Mouse (Mus musculus): ENCODE data around the gene Stra8. TPM values are rescaled to one million over a fixed set of nuclear protein-coding genes. Genes with fewer than 3 reads are reported as not detected.
A peak's percentile ranks its signal among the peaks of the same experiment; 100 is the strongest.

Stra8 gene
- total RNA-seq, 2 experiments from 2014 or later, result not detected

GRCm38 (mm10) chr6:34902578-34902977 lies 17.4 kb upstream of the Stra8 start:
- DNase-seq (ENCODE audit: low spot score in 2 of 2), result no peak

- DNase-seq (ENCODE audit: low spot score in 2 of 2), result no peak
These were observed 16.5 kb upstream of the Stra8 start for GRCm38 (mm10) chr6:34903441-34903840.

DNA sequence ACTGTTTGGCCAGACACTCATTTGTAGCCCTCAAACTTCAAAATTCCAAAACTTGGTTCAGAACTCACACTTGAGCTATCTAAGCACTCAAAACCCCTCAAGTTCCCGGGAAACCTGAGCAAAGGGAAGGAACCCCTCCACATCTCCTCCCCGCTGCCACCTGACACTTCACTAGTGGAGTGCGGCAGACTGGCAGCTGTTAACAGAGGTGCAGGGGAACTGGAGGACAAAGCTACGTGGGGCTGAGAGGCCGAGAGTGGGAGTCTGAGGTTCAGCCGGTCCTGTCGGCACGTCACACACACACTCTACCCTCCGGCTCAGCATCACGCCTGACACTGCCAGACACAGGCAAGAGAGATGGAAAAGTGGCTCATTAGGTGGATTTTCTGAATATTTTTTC lies 16.1 kb upstream of the Stra8 start:
- no peak for DNase-seq (ENCODE audit: low spot score in 2 of 2)

GRCm38 (mm10) chr6:34904361-34904760 lies 15.6 kb upstream of the Stra8 start:
- DNase-seq (ENCODE audit: low spot score in 2 of 2), result no peak

DNA sequence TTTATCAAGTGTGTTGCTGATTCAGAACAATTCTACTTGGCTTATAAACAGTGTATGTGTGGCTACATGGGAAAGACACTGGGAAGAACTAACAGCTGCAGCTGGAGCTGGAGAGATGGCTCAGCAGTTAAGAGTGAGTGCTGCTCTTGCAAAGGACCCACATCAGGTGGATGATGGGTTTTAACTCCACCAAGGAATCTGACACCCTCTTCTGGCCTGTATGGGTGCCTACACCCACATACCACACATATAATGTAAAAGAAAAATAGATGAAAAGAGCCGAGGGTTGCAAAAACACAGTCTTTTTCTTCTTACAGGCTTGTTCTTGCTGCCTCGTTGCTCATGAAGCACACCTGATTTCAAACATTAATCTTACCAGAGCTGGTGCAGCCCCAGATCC lies 13.8 kb upstream of the Stra8 start:
- no peak for DNase-seq (ENCODE audit: low spot score in 2 of 2)

GRCm38 (mm10) chr6:34906661-34907060 lies 13.3 kb upstream of the Stra8 start:
- no peak for DNase-seq (ENCODE audit: low spot score in 2 of 2)

DNA sequence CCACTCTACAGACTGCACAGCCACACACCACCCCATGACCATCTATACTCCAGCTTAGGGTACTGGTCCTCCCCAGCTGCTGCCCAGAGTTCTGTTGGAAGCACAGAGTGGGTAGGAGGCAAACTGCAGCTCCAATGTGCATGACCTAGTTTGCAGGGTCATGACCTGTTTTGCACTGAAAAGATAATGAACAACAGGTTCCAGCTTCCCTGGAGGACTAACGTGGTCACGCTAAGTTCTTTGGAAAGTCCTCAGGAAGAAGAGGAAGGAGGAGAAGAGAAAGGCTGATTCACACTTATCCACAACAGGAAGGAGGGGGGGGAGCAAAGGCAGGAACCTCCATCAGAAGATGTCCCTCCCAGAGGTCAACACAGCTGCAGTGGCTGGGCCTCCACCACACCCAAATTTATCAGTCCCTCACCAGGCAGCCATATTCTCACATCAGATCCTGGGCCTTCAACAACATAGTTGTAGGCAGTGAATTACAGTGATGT lies 12.8 kb upstream of the Stra8 start:
- DNase-seq (ENCODE audit: low spot score in 2 of 2), result no peak

- DNase-seq (ENCODE audit: low spot score in 2 of 2), result no peak
These were observed 12.2 kb upstream of the Stra8 start for GRCm38 (mm10) chr6:34907696-34908260.

DNA sequence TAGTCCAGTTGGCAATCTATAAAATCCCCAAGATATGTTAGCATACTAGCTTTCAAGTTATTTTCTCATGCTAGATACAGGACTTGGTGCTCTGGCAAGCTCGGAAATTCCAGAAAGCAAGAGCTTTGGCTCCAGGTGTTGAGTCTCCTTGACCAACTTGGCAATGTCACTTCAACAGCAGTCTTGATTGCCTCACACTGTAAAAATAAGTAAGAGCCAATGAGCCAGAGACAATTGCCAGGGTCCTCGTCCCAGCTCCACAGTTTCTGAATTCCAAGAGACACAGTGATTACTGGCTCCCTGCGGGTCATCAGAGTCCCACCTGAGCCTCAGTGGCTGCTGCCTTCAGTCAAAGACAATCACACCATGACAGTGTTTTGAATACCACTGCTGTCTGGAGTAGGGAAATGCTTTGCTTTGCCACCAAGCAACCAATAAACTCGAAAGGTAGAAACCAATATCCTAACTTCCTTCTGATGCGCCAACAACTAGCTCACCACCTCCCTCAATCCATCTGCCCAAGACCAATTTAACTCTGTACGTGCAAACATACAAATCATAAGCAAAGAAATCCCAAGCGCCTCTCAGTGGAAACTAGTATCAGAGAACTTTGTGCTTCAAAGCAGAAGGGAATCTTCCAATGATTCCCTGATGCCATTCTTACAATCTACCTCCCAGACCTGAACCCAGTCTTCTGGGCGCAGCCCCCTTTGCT lies 10.2 kb upstream of the Stra8 start:
- DNase-seq (ENCODE audit: low spot score in 2 of 2), result no peak

GRCm38 (mm10) chr6:34910371-34911219 lies 9.4 kb upstream of the Stra8 start, which contains the start of gene Wdr91:
Gene Wdr91, minus strand, starts transcription at chr6:34910876.
- peak; percentile 94 to 95 for DNase-seq (ENCODE audit: low spot score in 2 of 2)

GRCm38 (mm10) chr6:34913341-34914040 lies 6.5 kb upstream of the Stra8 start:
- no peak for DNase-seq (ENCODE audit: low spot score in 2 of 2)

GRCm38 (mm10) chr6:34914462-34914861 lies 5.5 kb upstream of the Stra8 start:
- no peak for DNase-seq (ENCODE audit: low spot score in 2 of 2)

DNA sequence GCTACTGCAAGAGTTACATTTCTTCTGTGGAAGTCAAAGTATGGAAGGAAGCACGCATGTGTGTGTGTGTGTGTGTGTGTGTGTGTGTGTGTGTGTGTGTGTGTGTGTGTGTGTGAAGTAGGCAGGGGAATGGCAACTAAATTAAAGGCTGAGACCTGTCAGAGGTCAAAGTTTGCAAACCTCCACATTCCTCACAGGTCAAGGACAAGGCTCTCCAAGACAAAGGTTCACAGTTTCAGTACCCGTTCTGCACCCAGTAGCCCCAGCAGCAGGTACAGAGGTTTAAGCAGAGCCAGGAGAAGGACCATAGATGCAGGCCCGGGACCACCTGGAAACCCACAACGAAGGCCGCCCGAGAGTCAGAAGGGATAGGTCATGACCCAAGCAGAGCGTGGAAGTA lies 817 bp upstream of the Stra8 start:
- DNase-seq (ENCODE audit: low spot score in 2 of 2), result no peak

GRCm38 (mm10) chr6:34920631-34921030 lies 668 bp downstream of the Stra8 start:
- DNase-seq (ENCODE audit: low spot score in 2 of 2), result no peak

DNA sequence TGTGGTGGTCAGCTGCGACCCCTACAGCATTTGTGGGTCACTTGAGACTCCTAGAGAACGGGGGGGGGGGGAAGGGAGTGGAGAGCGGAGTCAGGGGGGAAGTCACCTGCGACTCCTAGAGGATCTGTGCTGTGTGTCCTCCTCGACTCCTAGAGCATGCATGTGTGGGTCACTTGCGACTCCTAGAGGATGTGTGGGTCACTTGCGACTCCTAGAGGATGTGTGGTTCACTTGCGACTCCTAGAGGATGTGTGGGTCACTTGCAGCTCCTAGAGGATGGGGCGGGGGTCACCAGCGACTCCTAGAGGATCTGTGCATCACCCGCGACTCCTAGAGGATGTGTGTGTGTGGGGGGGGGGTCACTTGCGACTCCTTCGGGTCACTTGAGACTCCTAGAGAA lies 2.0 kb downstream of the Stra8 start:
- peak in 1 of 2 experiments; percentile 22 for DNase-seq (ENCODE audit: low spot score in 2 of 2)

DNA sequence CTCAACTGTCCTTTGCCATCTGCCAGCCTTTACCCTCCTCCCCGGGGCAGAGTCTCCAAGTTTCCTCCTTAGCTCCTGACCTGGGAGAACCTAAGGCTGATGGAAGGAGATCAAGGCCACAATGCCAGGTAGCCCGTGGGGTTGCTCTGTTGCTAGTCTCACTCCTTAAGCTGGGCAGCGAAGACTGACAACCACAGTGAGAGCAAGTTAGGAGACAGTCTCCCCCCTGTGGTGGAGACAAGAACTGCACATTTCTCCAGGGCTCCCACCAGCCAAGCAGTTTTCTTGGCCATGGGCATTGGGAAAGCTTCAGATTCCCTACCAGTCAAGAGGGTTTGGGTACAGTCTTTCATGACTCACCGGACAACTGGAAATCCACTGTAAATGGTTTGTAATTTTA lies 7.2 kb downstream of the Stra8 start:
- peak; percentile 65 to 74 for DNase-seq (ENCODE audit: low spot score in 2 of 2)

DNA sequence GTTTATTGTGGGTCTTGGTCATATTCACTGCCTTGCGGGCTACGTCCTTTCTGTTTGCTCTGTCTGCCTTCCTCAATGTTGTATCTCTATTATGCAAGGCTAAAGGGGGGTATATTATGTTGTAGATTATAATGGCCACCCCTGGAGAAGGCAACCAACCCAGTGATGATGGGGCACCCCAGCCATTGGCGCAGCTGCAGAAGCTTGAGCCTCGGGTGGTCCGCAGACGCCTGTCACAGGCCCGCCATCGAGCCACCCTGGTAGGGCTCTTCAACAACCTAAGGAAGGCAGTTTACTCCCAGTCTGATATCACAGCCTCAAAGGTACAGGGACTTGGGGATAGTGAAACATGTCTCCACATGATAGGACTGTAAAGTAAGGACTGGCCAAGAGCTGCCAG lies 7.6 kb downstream of the Stra8 start:
- no peak for DNase-seq (ENCODE audit: low spot score in 2 of 2)

DNA sequence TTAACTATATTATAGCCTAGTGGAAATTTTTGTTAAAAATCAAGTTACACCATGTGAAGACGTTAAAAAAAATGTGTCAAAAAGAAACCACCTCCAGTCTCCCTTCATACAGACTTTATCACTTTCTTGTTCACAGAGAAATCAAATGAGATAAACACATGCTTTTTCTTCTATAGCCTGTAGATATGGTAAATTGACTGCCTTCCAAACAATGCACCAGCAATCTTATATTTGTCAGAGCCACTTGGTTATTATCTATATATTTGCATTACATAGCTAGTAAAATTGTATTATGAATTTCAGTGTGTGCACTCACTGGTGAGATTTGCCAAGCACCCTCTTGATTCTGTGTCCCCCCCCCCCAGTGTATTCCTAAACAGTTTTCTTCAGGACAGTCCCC lies 12.7 kb downstream of the Stra8 start:
- no peak for DNase-seq (ENCODE audit: low spot score in 2 of 2)

- DNase-seq (ENCODE audit: low spot score in 2 of 2), result no peak
These were observed 16.8 kb downstream of the Stra8 start for GRCm38 (mm10) chr6:34936743-34937142.

DNA sequence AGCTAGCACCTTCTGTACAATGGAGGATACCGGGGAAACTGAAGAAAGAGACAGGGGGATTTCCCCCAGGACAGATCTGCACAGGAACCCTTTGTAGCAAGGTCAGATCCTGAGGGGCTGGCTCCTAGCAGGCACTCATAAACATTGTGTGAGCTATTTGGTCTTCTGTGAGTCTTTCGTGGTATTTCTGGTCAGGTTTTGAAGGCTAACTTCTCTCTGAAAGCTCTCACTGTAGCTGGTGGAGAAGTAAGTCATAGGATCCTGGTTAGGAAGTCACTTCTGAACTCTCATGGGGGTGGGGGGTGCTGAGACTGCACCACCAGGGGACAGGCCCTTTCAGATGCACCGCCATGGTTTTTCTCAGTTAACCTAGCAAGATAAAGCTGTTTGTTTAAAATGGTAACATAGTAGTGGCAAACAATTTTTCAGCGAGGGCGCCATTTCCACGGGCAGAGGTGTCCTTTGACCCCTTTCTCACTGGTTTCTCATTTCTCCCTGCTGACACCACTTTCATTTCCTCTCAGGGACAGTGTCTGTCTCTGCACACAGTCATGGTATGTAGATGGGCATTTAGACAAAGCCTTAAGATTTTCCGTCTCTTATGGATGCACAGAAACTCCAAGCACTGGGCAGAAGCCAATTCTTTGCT lies 18.4 kb downstream of the Stra8 start:
- DNase-seq (ENCODE audit: low spot score in 2 of 2), result no peak

DNA sequence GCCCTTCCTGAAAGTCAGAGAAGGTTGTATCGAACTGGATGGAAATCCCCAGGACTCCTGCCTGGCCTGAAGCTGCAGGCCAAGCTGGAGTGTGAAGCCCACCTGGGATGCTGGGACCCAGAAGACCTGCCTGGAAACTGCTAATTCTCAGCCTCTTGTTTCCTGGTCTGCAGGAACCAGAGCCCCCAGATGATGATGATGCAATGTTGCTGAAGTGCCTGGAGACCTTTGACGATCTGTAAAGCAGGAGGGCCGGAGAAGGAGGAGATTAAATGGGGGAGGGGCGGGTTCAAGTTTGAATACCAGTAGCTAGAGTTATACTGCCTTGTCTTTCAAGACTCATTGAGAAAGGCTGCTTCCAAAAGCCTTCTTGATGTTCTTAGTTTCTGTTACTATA lies 19.0 kb downstream of the Stra8 start:
- DNase-seq (ENCODE audit: low spot score in 2 of 2), result no peak

Measured in adrenal gland, adult 18-20 months (tissue).